Mouse (Mus musculus) WW6 (cell line): ENCODE measurements around the gene Enthd1.
A peak's percentile ranks its signal among the peaks of the same experiment; 100 is the strongest.
"Not testable (repeated sequence)": the region's sequence is repeated elsewhere in the genome, so short reads cannot be mapped to it uniquely, and the experiment has no call there.

ENCODE experiments used
- DNase-seq: peaks from one replicate; pipeline ENCODE4 v3.0.0-alpha.2; 2013; ENCODE audit warnings: low read depth, low spot score

Enthd1 gene

GRCm38 (mm10) chr15:80538075-80538474, 26.9 kb downstream of the Enthd1 start:
- no peak for DNase-seq

DNA sequence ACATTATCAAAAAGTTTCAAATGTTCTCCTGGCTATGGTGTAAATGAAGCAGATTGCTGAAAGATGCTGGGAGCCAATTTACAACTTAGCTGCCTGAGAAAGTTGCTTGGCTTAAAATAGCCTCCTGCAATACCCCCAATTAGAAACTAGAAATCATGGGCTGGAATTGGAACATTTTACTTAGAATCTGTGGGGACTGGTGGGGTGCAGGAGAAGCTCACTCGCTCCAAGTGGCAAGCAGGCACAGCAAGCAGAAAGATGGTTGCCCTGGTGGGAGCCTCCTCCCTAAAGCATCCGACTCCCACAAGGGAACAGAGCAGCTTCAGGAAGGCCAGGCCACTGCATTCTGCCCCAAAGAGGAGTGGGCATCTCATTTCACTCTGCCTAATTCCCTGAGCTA, 28.9 kb downstream of the Enthd1 start:
- no peak for DNase-seq

GRCm38 (mm10) chr15:80533274-80533673, 31.7 kb downstream of the Enthd1 start:
- DNase-seq, result no peak

DNA sequence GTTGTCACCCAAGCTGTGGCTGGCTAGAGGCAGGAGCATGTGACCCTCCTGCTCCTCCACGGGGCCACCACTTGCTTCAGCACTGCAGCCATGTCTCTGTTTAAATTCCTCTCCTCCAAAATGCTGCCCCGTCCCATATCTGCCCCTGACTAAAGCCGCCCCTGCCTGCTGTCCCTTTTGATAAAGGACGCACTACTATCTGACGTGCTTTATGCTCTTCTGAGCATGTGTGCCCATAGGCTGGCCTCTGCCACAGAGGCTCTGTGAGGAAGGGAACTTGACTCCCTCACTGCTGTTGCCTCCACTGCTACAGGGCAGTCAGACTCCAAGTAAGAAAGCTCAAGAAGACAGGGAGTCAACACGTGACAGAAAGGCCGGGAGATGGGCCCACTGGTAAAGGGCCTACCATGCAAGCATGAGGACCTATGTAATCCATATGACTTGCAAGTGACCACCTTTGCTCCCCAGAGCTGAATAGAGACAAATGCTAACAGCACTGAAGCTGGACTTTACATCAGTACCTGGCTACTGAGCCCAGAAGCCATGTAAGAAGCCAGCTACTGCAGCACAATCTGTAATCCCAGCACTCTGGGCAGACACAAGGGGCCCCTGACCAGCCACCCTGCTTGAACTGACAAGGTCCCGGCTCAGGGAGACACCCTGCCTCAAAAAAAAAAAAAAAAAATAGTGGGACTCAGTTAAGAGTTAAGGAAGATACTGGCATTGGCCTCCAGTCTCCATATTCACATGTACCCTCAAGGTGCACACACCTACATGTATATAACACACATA, 32.5 kb downstream of the Enthd1 start:
- DNase-seq, result no peak

DNA sequence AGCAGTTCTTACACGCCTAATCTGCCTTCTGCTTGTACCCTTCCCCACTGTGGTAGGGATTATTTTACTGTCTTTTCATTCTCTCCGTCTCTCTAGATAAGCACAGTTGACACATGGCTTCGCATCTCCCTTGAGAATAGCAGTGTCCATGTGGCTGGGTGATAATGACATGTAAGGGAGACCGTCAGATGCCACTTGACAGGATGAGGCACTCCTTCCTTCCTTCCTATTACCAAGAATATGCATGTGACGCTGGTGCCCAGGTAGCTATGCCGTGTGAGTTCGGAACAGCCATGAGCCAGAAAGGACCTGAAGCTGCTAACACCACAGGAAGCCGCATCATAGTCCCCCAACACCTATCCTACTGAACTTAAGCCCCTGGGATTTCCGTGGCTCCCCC, 33.9 kb downstream of the Enthd1 start:
- DNase-seq, result no peak

DNA sequence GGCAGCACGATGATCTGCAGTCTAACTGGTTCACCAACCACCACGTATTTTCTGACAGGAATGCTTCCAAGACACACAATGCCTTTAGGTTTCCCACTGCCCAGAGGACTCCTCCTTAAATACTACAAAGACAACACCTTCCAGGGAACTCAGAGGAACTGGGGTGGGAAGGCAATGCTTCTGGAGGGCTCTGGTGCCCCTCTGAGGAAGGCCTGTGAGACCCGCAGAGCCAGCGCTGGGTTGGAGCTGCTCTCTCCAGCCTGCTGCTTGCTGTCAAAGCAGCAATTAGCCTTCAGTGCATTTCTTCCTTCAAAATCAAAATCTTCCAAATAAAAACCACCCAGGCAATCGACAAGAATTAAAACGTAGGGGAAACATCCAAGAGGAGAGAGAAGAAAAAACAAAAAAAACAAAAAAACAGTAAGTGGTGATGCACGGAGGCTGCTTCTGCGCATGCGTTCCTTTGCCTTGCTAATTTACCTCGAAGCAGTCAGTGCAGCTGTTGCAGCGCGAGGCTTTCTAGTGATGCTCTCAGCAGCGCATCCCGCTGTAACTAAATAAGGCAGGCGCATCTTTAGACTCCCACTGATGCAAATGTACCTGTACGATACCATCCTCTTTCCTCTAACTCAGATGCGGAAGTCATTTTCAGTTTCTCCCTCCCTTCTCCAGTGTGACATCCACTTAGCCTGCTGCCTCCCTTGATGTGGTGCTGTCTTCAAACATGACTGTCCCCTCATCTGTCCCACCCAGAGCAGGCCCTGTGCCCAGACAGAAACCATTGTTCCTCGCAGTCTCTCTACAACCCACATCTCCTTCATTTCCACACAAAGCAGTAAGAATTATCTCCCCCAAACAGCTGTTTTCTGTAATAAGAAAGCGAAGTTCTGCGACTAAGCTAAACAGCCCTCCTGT, 34.7 kb downstream of the Enthd1 start:
- no peak for DNase-seq

- DNase-seq, result no peak
Observed at GRCm38 (mm10) chr15:80521661-80522388, 43.1 kb downstream of the Enthd1 start.

- DNase-seq, result no peak
Observed at GRCm38 (mm10) chr15:80519931-80520330, 45.0 kb downstream of the Enthd1 start.

GRCm38 (mm10) chr15:80518567-80519223, 46.3 kb downstream of the Enthd1 start:
- no peak for DNase-seq

DNA sequence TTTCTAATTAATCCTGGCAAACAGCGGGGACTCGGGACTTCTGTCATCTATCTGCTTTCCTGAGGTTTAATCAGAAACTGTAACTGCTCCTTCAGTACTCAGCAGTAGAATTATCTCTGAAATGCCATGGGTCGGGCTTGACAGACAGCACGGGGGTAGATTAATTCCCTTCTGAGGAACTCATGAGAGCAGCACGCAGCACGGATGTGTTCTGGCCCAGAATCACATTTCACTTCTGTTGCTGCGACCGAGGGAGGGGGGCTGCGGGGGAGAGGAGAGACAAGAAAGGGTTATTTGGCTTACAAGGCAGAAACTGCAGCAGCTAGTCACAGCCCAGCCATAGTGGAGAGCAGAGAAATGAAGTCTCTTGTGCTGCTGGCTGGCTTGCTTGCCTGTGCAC, 47.0 kb downstream of the Enthd1 start:
- DNase-seq, result no peak

DNA sequence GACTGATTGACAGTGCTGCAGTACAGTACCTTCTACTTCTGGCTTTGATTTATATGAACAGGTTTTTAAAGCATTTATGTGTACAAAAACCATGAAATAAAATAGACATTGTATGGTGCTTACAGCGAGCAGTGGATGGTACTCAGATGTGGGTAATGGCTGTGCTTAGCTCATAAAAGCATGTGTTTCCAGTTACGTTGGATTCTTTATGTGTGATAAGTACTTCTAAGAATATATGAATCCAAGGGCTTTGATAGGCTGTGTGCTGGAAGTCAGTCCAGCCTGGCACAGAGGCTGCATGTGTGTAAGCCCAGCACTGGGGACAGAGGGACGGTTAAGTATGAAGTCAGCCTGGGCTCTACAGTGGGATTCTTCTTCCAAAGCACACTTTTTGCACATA, 48.4 kb downstream of the Enthd1 start:
- no peak for DNase-seq

DNA sequence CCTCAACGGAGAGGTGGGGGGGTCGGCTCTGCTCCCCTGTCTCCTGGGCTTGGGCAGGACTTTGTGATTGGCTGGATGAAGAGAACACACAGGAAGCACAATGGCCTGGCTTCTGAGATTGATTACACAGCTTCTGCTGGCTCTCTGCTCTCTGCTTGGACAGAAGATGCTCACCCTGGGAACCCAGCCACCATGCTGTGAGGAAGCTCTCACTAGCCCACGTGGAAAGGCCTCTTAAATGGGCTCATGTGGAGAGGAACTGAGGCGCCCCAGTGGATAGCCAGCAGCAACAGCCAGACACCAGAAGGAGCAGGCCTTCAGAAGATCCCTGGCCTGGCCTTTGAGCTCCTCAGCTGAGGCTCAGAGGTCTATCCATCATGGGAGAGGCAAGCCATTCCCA, 59.9 kb downstream of the Enthd1 start:
- DNase-seq, result no peak

DNA sequence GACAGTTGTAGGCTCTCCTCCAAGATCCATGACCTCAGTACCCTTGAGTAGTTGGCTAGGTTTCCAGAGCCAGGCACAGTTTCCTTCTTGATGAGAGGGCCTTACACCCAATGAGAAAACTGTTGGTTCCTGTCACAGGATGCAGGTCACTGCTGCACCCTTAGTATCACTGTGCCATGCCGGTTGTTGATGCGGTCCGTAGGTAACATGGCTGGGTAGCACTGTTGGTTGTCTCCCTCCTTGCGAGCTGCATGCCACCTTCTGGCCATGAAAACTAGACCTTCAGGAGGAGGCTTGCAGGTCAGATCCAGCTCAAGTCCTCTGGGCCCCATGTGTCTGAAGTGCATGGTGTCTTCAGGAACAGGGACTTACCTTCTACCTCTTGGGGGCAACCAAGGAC, 61.8 kb downstream of the Enthd1 start:
- DNase-seq, result not testable (repeated sequence)

DNA sequence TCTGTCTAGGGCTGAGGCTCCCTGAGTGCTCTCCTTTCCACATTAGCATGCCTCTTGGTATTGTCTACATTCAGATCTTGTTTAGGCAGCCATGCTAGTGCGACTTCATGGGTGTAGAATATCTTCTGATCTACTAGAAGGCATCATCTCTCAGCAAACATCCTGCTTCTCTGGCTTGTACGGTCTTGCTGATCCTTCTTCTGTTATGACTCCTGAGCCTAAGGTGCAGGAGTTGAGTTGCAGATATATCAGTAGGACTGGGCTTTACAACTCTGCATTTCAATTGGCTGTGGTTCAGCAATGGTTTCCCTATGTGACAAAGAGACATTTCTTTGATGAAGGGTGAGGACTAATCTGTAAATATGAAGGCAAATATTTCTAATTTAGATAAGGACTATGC, 62.2 kb downstream of the Enthd1 start:
- no peak for DNase-seq

DNA sequence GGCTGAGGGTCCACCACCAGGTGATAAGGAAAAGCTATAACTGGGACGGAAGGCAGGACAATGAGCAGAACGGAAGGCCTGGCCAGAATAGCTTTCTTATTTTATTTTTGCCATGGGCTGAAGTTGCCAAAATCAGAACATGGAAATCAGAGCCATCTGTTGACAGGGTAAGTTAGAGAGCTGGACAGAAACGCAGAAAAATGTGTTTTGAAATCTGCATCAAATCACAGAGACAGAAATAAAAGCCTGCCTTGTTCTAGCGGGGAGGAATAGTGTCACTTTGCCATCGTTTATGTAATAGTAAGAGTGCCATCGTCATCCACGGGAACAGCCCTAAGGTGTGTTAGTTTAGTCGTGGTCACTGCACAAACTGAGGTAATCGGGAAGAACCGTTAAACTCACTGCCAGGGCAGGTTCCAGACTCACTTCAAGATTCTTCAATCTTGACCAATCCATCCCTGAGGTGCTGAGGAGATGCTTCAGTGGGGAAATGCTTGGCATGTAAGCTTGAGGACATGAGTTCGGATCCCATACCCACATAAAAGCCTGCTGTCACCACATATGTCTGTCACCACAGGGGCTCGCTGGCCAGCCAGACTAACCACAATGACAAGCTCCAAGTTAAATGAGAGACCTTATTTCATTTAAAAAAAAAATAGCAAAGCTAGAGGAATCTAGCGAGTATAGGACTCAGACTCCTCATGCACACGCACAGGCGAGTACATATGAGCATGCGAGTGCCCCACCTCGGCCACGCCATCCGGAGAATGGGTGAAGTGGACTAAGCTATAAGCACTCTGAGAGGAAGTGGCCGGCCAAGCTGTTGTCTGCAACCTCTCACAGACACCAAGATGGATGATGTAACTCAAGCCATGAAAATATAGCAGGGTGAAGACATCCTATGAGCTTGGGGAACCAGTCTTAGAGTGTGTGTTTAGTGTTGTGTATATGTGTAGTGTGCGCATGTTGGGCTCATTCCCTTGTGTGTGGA, 63.6 kb downstream of the Enthd1 start:
- no peak for DNase-seq

DNA sequence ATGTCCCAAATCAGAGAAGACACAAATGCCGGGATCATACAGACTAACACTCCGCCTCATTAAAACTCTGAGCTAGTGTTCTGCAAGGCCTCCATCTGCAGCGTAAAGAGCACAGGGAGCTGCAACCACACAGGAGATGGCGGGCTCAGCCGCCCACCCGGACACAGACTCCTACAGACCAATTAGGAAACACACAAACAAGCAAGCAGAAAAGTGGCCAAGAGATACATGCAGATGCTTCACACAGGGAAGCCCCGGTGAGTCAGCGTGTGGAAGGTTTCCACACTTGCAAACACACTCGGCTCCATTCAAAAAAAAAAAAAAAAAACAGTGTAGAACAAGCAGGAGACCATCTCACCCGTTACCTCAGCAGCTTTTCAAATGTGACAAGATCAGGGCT, 64.5 kb downstream of the Enthd1 start:
- no peak for DNase-seq

DNA sequence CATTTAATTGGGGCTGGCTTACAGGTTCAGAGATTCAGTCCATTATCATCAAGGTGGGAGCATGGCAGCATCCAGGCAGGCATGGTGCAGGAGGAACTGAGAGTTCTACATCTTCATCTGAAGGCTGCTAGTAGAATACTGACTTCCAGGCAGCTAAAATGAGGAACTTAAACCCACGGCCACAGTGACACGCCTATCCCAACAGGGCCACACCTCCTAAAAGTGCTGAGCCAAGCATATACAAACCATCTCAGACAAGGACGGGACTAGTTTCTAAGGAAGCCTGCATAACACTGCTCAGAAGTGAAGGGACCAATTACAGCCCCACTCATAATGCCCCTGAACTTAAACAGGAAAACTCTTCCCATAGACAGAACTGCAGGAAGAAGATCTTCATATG, 67.2 kb downstream of the Enthd1 start:
- DNase-seq, result not testable (repeated sequence)

DNA sequence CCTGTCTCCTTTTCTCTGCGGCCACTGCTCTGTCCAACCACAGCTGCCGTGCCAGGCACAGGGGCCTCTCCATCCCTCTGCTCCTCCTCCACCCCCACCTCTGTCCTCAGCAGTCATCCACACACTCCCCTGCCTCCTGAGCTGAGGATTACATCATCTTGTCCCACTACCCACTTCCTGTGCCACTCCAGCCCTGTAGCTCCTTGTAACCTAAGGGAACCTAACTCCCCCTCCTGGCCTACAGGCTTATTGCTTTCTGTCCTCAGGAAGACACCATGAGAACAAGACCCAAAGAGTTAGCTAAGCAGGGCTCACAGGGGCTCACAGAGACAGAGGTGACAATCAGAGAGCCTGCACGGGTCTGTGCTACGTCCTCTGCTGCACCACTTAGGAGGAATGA, 73.5 kb downstream of the Enthd1 start:
- DNase-seq, result peak; percentile 22

GRCm38 (mm10) chr15:80490151-80490550, 74.8 kb downstream of the Enthd1 start:
- DNase-seq, result no peak

- DNase-seq, result no peak
Observed at GRCm38 (mm10) chr15:80488658-80489057, 76.3 kb downstream of the Enthd1 start.
